3 mouse cellular contexts compared by ENCODE assay signal in the genomic region with DNA sequence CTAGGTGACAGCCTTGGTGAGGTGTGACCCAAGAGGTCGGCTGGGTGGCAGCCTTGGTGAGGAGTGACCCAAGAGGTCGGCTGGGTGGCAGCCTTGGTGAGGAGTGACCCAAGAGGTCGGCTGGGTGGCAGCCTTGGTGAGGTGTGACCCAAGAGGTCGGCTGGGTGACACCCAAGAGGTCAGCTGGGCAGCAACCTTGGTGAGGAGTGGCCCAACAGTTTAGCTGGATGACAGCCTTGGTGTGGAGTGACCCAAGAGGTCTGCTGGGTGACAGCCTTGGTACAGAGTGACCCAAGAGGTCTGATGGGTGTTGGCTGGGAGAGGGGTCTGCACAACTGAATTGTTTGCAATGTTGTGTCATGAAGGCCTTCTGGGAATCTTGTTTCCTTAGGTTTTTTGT. TPM values are rescaled to one million over a fixed set of nuclear protein-coding genes. Genes with fewer than 3 reads are reported as not detected.
"Had no signal": no experiment of that assay in that cellular context is flagged by ENCODE, and none has a peak within 500 bp of the region (broad histone marks: within the 10 kb centered on the region; RNA-seq: fewer than 3 reads in every experiment).

No protein-coding gene starts in this region.

RNA-seq across cellular contexts. Expression of a gene that starts 13.1 kb away (rescaled TPM):
- total RNA-seq: common myeloid progenitor, adult 5-6 weeks; granulocyte monocyte progenitor cell, adult 5-6 weeks had no signal
- polyA plus RNA-seq: erythroblast, embryonic 14.5 days had no signal
